Mouse (Mus musculus): ENCODE measurements at regions not wholly inside any gene's neighbourhood (a gene's known extent, or its start where the extent isn't known, plus 50 kb on each side); places are given as distances from the start of the nearest gene placed in this dataset.

DNA sequence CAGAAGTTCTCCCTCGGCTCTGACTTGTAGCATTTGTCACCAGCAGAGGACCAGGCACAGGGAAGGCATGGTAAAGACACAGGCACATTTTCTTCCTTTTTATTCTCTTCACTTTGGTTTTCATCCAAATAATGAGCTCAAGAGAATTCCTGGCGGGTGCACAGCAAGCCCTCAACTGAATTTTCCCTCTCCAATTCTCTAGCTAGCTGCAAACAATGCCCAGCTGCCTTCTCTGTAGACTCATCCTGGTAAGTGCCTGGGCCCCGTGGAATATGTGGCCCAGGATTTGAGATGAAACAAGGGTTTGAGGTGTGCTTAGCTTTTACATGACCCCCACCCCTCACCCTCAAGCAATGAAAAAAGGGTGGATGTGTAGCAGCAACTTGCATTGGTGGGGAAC is 90.4 kb downstream of the Otol1 start:
- in situ Hi-C loops (cut with MboI, MseI) = loop anchor here (25.0 kb wide), 1 partner anchor 1414 kb away; no protein-coding TSS in a partner anchor

DNA sequence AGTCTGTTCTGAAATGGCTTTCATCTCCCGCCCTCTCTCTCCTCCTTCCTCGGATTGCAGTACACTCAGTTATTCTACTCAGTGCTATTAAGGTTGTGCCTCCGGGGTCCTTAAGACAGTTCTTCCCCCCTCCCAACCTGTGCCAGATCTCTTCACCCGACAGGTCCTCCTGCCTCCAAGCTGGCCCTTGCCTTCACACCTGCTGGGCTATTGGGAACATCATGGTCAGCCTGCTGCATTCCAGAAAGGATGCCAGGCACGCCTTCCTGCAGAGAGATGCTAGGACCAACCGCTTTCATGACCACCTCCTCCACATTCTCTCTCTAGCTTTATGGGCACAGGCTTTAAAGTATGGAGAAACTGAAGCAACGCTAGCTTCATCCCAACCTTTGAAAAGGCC is 94.7 kb downstream of the Otol1 start:
- in situ Hi-C loops (cut with MboI, MseI) = no loop called here

DNA sequence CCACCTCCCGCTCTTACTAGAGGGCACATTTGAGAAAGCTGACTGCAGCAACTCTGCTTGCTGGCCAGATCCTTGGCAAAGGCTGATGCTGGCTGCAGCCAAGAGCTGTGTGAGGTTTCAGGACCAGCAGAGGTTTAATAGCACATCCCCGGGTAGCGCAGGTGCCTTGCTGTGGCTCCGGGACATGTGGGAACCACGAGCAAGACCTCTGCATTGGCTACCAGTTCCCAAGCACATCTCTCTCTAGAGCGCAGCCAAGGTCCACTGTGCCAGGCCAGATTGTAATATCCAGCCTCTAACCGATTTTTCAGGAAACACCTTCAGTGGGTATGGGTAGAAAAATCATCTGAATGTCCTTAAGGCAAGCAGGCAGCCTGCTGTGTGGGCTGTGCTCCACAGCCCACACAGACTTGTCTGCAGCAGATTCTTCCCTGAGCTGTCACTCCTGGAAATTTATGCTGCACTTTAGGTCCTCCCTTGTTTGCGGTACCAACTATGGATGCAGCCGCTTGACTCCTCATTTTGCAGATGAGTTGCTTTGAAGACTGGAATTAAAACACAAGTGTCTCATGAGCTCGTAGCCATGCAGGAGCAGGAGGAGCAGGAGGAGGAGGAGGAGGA is 95.3 kb downstream of the Otol1 start:
- in situ Hi-C loops (cut with MboI, MseI) = no loop called here

DNA sequence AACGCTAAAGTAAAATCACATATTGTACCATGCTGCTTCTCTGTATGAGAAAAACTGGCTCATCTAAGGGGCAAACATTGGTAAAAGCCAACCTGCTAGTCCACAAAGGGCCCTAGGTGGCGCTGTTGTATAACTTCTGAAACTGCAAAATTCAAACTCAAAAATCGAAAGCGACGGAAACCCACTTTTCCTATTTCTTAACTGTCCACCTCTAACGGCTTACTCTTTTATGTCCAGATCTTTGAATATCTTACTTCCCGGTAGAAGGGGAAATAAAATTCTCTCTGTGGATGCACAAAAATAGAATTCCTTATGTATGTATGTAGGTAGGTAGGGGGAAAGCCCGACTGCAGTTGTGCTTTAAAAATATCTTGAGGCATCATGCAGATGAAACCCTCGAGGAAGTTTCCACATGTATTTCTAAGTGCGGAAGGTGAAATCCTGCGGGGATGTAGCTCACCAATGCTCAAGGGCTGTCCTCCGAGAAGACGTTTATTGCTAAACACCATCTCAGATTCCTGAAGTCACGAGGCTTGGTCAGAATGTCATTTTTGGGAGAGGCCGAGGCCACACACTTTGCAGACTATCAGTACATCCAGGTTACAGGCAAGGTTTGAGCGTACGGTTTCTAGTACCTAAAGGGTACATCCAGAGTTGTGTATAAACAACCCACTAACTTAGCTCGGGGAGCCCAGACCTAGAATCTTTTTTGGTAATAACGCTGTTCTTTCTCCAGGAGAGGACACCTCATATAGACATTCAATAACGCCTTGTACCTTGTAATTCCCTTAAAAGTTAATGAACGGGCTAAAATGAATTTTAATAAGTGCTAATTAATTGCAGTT is 96.8 kb downstream of the Otol1 start:
- in situ Hi-C loops (cut with MboI, MseI) = no loop called here

DNA sequence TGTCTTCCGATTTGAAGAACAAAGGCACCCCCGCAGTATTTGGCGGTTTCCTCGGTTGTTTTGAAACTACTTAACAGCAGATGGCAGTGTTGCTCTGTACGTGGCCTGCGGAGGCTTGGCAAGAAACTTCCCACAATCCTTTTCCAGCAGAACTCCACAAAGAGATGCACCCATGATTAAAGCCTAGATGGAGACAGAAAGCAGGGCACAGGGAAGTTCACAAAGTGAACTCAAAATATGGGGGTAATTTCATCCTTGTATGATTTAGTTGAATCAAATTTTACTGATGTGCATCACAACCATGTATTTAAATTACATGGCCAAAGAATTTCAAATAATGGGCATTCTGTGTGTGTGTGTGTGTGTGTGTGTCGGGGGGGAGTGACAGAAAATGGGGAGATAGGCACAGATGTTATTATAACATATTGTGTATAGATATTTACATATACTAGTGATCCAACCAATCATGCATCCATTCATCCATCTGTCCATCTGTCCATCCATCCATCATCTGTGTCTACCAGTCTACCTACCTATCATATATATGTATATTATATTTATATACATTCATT is 97.5 kb downstream of the Otol1 start:
- in situ Hi-C loops (cut with MboI, MseI) = no loop called here

DNA sequence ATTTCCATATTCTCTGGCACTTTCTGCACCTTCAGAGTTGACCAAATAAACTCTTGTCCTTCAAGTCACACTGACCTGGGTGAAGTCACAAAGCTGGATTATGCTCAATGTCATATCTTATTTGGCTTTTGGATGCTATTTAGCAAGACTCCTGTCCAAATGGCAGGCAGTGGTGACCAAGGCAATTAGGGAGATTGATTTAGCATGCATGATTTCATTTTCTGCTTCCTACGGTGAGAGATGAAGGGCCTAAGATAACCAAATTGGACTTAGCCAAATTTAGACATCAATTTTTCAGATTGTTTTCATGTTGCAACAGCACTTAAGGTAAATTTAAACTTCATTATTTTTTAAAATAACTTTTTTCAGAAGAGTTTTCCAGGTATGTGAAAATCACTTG is 98.1 kb downstream of the Otol1 start:
- in situ Hi-C loops (cut with MboI, MseI) = no loop called here

DNA sequence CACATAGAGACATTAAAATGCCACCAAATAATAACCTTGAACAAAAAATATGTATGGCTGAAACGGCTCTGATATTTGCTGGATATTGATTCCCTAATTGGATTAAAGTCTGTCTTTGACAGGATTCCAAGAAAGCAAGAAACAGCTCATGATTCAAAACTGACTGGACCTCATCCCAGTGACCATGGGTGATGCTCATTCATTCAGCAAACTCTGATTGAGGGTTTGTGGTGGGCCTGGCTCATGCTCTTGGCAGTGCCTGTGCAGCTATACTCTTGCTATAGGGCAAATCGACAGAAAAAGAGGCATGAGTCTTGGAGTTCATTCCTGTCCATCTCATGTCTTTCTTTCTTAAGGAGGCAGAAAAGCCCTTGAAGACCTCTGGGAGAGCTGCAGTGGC is 98.7 kb downstream of the Otol1 start:
- in situ Hi-C loops (cut with MboI, MseI) = no loop called here

DNA sequence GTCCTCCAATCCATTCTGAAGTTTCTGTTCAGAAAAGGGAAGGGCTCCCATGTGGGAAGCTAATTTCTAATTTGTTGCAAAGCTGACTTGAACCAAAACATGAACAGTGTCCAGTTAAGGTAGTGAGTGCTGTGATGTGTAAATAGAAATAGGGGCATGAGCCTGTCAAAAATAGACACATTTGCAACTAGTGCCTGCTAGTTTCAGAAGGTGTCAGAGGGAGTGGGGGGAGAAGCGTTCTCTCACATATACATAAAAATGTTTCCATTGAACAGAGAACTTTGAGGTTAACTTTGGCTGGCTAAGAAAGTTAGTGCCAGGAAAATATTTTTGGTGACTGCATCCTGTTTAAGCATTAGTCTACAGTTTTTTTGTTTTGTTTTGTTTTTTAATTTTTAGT is 118.8 kb downstream of the Otol1 start:
- in situ Hi-C loops (cut with MboI, MseI) = no loop called here

DNA sequence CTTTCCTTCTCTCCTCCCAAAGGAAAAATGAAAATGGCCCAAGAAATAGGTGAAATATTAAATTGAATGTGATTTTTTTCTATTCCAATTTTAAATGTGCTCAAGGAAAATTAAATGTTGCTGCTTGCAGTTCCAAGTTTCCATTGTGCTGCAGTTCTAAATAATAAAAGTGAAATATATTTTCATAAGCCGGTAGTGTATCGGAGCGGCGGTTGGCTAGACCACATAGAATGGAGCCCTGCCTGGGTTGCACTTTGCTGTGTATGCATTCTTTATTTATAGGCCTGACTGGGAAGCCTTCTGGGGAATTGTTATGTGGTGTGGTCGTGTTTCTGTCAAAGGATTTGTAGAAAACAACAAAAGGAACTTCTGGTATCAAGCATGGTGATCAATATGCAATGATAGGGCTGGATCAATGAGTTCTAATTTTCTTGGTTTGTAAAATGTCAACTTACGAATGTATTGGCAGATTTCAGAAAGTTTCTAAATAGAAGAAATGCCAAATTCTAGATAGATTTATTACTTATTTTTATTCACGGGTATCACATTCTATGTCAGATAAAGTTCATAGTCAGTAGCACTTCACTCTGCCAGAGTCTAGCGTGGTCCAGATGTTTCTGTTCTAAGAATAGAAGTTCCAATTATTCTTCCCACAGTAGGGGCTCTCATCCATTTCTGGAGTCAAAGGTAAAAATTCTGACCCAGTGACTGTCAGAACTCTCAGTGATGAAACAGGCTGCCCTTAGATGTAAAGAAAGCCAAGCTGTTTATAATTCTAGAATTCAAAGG is 123.0 kb downstream of the Otol1 start:
- in situ Hi-C loops (cut with MboI, MseI) = no loop called here

DNA sequence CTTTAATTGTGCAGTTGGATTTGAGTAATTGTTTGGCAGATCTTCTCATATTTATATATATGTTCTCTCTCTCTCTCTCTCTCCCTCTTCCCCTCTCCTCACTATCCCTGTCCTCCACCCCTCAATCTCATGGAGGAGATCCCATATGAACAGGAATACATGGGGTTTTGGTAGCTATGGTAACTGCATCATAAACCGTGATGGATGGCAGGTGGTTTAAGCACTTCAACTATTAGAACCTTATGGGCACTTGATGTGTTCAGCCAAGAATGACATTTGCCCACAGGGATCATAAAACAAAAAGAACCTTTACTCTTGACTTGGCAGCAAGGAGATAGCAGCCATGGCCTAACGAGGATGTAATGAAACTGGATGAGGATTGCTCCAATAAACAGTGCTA is 127.5 kb downstream of the Otol1 start:
- in situ Hi-C loops (cut with MboI, MseI) = no loop called here

DNA sequence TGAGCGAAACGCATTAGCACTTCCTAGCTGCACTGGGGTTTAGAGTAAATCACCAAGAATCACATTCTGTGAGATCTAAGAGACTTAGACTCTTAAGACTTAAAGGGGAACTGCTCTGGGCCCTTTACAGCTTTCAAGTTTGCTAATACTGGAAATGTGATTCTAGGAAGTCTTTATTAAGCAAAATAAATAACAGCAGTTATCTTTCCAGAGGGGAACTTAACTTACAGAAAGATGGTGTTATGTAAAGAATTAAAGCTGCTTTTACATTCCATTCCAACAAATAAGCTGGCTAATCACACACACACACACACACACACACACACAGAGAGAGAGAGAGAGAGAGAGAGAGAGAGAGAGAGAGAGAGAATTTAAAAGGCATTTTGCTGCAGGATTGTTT is 131.1 kb downstream of the Otol1 start:
- in situ Hi-C loops (cut with MboI, MseI) = no loop called here

DNA sequence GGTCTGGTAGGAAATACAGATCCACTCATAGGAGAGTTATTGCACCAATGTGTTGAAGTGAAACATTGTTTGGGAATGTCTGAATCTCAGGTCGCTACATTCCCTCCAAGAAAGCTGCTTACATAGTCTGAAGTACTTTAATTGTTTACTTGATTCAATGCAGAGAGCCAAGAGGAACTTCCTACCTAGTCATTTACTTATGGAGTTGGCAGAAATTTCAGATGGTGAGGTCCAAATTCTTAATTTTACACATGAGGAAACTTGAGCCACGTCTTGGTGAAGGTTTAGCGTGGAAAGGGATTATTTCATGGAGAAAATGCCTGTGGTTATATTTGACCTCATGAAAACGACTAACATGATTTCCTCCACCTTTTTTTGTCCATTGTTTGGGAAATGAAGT is 131.5 kb downstream of the Otol1 start:
- in situ Hi-C loops (cut with MboI, MseI) = no loop called here

DNA sequence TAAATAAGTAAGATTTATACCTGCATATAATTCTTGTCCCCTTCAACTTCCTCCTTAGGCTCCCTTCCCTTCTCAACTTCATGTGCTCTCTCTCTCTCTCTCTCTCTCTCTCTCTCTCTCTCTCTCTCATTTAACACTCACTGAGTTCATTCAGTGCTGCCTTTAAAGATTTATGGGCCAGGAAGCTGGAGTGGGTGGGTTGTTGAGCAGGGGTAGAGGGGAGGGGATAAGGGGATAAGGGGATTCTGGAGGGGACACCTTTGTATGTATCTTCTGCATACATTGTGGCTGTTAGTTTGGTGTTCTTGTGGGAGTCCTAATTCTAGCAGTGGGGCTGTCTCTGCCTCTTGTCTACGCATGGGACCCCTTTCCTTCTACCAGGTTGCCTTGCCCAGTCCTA is 138.3 kb downstream of the Otol1 start:
- in situ Hi-C loops (cut with MboI, MseI) = no loop called here

DNA sequence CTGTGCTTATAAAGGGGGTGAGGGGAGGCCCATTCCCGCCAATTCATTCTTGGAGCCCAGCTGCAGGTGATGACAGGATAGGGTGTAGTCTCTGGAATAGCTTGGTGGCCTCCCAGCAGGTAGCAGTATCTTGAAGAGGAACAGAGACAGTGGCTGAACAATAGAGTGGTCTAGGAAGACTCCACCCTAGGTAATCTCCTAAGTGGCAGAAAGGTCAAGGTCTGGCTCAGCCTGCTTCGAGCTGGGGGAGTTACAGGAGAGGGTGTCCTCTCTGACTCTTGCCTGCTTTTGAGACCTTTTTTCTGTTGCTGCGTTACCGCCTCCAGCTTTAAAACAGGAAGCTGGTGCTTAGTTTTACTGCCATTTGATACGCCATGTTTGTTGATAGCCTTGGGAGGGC is 143.7 kb downstream of the Otol1 start:
- in situ Hi-C loops (cut with MboI, MseI) = no loop called here

DNA sequence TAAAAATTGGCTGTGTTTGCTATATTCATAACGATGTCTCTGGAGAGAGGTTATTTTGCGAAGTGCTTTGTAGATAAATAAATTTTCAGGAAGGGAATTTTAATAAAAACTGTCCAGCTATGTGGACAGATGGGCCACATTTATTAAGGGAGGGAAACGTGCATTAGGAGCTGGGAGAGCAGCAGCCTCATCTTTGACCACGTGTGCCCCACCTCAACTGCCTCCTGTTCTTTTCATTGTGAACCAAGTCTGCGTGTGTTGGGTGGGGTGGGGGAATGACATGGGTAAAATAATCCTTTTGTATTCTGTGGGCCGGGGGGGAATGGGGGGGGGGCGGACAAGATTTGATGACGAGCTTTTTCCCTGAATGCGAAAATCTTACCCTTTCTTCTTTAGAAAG is 152.6 kb downstream of the Otol1 start:
- in situ Hi-C loops (cut with MboI, MseI) = no loop called here

DNA sequence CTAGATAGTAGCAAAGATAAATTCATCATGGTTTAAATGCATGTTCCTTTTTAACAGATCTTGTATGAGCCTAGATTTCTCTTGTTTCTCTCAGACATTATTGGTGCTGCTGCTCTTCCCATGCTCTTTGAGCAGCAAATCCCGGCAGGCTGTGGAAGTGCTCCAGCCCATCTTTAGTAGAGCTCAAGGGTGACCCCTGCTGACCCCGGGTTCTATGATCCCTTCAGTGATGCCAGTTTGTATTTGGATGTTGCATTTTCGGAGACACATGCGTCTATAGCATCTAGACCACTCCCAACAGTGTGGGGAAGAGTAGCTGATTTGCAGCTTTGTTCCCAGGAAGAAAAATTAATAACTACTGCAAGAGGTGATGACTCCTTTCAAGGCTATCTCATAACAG is 164.3 kb downstream of the Otol1 start:
- in situ Hi-C loops (cut with MboI, MseI) = no loop called here

DNA sequence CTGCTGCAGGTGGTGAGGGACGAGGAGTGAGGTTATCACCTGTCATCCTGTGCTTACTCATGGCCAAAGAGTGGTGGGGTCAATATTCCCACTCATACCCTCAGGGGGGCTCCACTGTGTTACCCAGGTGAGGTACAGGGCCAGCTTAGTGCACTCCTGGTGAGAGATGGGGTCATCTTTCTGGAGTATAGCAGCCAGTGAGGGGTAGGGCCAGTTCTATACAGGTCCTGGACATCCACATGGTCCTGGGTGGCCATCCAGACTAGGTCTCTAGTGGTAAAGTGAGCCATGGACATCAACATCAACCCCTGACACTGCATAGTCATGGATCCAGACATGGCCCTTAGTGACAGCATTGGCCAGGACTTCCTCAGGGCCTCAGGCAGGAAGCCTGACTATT is 169.0 kb downstream of the Otol1 start:
- in situ Hi-C loops (cut with MboI, MseI) = no loop called here

DNA sequence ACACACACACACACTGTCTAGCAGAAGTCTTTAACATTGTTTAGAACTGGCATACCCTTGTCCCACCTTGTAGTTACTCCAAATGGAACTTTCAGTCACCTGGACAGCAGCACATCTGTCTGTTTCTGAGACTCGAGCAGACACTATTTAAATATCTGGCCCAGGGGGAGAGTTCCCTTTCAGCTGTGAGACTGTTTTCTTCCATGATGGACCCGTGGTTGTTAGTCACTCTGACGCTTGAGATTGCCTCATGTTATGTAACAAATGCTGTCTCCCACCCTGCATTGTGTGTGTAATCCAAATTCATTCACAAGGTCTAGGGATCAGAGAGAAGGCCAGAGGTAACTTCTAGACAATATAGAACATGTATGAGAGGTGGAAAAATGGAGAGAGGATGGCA is 174.2 kb downstream of the Otol1 start:
- in situ Hi-C loops (cut with MboI, MseI) = no loop called here

DNA sequence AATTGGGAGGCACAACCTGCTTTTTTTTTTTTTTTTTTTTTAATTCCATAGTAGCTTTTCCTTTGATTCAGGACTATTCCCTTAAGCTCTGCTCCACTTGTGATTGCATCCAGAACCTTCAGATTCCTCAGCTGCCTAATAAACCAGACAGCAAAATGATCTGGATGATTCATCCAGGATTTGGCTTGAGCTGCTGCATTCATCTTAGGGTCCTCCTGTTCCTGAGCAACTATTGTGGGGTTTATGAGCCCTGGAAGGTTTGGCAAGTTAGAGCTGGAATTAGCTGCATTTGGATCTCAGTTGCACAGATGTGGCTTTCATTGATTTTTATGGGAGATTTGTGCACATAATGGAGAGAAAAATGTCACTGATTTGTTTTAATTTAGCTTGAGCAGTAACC is 183.3 kb downstream of the Otol1 start:
- in situ Hi-C loops (cut with MboI, MseI) = no loop called here

DNA sequence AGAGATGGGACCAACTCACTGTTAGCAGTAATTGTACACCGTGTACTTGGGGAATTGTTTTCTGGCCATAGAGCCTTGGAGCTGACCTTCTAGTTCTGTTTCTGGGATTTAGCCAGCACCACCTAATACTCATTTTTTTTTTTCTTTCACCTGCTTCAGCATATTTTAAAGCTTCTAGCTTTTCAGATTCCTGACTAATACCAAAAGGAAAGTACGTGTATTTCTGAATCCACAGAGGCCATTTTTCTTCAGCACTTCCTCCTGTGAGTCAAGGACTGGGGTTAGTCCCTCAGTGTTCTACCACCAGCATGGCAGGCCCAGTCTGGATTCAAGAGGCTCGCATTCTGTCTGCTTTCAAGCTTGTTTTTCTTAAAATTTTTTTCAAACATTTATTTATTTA is 189.3 kb downstream of the Otol1 start:
- in situ Hi-C loops (cut with MboI, MseI) = no loop called here

DNA sequence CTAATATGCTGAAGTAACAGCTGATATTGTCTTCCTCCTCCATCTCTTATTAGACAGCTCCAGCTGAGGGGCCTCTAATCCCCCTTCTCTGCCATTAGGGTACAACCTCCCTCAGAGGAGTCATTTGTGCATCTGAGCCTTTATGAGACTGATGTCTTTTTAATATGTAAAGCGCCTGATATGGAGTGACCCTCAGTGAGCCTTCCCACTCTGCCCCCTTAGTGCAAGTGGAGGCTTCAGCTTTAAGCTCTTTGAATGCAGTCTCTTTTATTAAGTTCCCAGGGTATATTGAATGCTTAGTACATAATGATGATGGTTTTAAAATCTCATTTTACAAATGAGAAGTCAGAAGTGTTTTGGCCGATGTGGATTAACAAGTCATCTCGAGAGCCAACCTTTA is 191.5 kb downstream of the Otol1 start:
- in situ Hi-C loops (cut with MboI, MseI) = no loop called here

DNA sequence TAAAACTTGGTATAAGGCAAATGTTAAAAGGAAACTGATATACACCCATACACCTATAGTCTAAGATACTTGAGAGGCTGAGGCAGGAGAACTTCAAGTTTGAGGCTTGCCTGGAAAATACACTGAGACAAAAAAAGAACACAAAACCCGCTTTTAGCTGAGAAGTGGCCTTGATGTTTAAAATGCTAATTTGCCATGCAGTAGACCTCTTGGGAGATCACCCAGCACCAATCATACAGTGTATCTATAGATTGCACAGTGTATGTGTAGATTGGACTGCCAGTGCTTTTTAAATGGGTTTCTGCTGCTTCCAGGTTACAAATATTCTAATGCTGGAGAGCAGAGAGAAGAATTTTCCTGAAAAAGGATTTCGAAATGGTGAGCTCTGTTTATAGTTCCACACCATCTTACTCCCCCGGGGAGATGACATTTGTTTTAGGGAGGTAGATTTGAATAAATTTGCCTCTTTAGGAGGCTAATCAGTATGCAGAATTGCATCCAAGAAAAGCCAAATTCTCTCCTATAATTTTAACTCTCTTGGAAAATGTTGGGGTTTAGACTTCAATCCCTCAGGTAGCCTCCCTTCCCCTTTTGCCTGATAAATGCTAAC is 194.0 kb downstream of the Otol1 start:
- in situ Hi-C loops (cut with MboI, MseI) = no loop called here

Data from T-helper 2 cell (primary cell).